Mouse (Mus musculus): Measurements from ENCODE around the gene Lsm14b. TPM values are rescaled to one million over a fixed set of nuclear protein-coding genes. Genes with fewer than 3 reads are reported as not detected.

Gene Lsm14b
- polyA plus RNA-seq (2017; shearing (Covaris generic)) = 1.8 TPM

GRCm38 (mm10) chr2:180024401-180025098 is at the start of gene Lsm14b:
Lsm14b (plus strand) TSS chr2:180024987.

DNA sequence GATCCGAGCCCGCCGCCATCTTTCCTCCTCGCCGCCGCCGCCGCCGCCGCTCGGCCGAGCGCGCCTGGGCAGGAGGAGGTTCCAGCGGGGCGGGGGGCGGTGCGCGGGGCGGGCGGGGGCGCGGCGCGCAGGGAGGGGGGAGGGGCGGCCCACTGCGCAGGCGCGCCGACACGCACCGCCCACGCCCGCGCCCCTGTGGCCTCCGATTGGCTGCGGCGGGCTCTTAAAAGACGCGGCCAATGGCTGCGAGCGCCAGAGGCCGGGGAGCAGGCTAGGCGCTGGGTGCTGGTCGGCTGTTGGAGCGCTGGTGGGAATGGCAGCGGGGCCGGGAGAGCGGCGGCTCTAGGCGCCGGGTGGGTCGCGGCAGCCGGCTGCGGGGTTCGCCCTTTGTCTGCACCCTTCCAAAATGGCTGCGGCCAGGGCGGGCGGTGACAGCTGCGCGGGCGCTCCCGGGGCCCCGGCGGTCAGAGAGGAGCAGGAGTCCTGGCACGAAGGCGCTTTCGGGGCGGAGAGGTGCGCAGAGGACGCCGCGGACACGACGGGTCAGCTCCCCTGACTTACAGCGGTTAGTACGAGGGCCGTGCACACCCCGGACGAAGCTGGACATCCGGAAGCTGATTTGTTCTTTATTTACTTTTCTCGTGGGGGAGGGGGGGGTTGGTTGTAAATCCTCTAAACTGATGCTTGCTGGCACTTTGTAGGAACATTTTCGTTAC is 48.0 kb upstream of the Lsm14b start, which contains the start of gene Taf4:
Gene Taf4 (minus strand): TSS at position 19 of the 716 bp plus-strand sequence.

DNA sequence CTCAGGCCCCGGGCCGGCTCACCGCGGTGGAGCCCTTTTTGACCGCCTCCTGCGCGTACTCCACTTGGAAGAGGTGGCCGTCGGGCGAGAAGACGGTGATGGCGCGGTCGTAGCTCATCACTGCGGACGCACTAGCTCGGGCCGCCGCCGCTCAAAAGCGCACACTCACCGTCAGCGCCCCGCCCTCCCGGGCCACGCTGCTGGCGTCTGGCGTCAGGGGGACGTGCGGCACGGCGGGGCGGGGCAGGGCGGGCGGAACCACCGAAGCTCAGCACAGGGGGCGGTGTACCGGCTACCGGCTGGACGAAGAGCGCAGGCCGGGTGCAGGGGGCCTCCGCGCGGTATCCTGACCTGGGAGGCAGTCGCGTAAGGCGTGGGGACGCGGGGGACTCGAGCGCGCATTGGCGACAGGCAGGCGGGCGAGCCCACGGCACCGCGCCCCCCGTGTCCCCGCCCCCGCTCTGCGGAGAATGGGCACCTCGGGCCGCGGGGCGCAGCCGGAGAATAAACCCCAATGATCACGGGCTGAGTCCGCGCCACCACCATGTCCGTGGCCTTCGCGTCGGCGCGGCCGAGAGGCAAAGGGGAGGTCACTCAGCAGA is 17.6 kb downstream of the Lsm14b start, which contains the start of the genes Psma7 and Ss18l1:
Gene Psma7 (minus strand): TSS at position 178 of the 602 bp plus-strand sequence.
Gene Ss18l1 (plus strand): TSS at position 254 of the 602 bp plus-strand sequence.

DNA sequence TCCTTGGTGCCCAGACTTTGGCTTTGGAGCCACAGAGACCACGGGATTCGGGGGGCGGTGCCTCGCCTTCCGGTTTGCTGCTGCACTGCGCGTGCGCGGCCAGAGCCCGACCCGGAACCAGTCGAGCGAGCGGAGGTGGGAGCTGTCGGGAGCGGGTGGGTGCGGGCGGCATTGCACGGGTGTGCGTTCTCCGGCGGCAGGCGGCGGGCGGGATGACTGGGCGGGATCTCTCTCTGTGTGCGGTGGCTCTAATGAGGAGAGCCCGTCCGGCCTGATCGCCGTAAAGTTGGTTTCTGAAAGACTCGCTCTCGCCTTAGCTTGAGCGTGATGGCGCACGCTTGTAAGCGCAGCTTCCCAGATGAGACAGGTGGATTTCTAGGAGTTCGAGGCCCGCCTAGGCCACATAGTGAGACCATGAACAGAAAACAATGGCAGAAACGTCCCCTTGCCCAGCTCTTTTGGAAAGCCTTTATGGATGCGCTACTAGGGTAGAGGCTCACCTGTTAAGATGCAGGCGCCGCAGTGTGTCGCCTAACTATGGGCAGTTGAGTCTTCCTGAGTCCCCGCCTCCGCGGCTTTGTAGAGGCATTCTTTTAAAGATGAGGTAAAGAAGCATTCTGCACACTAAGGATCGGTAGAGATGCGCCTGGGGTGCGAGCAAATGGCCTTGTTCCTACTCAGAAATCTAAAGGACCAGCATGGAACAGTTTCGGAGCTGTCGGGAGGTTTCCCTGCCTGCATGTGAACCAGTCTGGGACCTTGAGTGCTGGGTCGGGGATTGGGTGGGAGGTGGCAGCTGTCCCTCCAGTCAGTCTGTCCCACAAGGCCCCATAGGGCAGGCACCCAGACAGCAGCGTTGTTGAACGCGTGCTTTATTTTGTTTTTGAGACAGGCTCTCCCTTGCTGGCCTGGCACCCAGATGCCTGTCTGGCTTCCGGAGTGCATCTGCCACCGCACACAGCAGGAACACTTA is 46.0 kb downstream of the Lsm14b start, which contains the start of gene Mtg2:
Gene Mtg2 (plus strand): TSS at position 108 of the 973 bp plus-strand sequence.

Other genes starting within 250 kb of the Lsm14b start
- 3.9 TPM for gene Taf4, start 48.3 kb upstream of the Lsm14b start, polyA plus RNA-seq (2017; shearing (Covaris generic))
- 507 TPM for gene Psma7, start 17.4 kb downstream of the Lsm14b start, polyA plus RNA-seq (2017; shearing (Covaris generic))
- 3.3 TPM for gene Ss18l1, start 17.5 kb downstream of the Lsm14b start, polyA plus RNA-seq (2017; shearing (Covaris generic))
- 56.9 TPM for gene Mtg2, start 45.6 kb downstream of the Lsm14b start, polyA plus RNA-seq (2017; shearing (Covaris generic))
- gene Hrh3, start 79.5 kb downstream of the Lsm14b start, polyA plus RNA-seq (2017; shearing (Covaris generic)) = not detected
- gene Osbpl2, start 94.3 kb downstream of the Lsm14b start, polyA plus RNA-seq (2017; shearing (Covaris generic)) = 44.2 TPM
- gene Adrm1, start 146.5 kb downstream of the Lsm14b start, polyA plus RNA-seq (2017; shearing (Covaris generic)) = 158 TPM
- gene Lama5, start 200.9 kb downstream of the Lsm14b start, polyA plus RNA-seq (2017; shearing (Covaris generic)) = 0.47 TPM
- gene Rps21, start 232.4 kb downstream of the Lsm14b start, polyA plus RNA-seq (2017; shearing (Covaris generic)) = 936 TPM
- gene Cables2, start 248.5 kb downstream of the Lsm14b start, polyA plus RNA-seq (2017; shearing (Covaris generic)) = 1.7 TPM